Mouse (Mus musculus) CH12.LX (cell line): ENCODE results near the gene Dok4. TPM values are rescaled to one million over a fixed set of nuclear protein-coding genes. Genes with fewer than 3 reads are reported as not detected.

Experiments used
- DNase-seq: peaks from one replicate; pipeline ENCODE4 v3.0.0-alpha.2; 2013; ENCODE audit errors: extremely low read depth
- H3K27ac ChIP-seq: 2 replicates; pipeline ENCODE4 v1.5.1; 2012; ENCODE audit warnings: low read depth, mild to moderate bottlenecking, control low read depth, moderate library complexity; ENCODE audit not compliant: insufficient read depth
- H3K27me3 ChIP-seq: replicated peaks from 2 replicates; pipeline ENCODE3; 2012; ENCODE audit warnings: inconsistent platforms
- H3K36me3 ChIP-seq, 2 experiments: replicated peaks in 1 of 2; 2 replicates each; pipeline versions ENCODE3 to v1.6.1; 2012; ENCODE audit warnings: inconsistent platforms in 1 of 2, low read length in 1 of 2, mild to moderate bottlenecking in 1 of 2, mixed read lengths in 1 of 2, moderate library complexity in 1 of 2; ENCODE audit not compliant: control insufficient read depth in 1 of 2, insufficient read depth in 1 of 2
- H3K4me1 ChIP-seq, 2 experiments: 2 replicates each; pipeline ENCODE4 v1.6.1; 2012; ENCODE audit warnings: inconsistent platforms in 1 of 2, moderate library complexity in 1 of 2; ENCODE audit not compliant: insufficient read depth in 2 of 2, control insufficient read depth in 1 of 2
- H3K4me2 ChIP-seq: 2 replicates; pipeline ENCODE4 v1.6.1; 2012; ENCODE audit warnings: low read depth, mild to moderate bottlenecking, control low read depth; ENCODE audit not compliant: poor library complexity, insufficient read depth, severe bottlenecking
- H3K4me3 ChIP-seq, 3 experiments: fragments of 150-350 bp in 1 of 3; sonication (generic) in 1 of 3; replicated peaks in 1 of 3; 2 replicates each; pipeline versions ENCODE3 to v1.5.1; 2011 to 2012; ENCODE audit warnings: low read depth in 2 of 3, low read length in 2 of 3, mild to moderate bottlenecking in 2 of 3, moderate library complexity in 2 of 3, control low read depth in 1 of 3, improper control_type of control experiment in 1 of 3, inconsistent platforms in 1 of 3, mixed read lengths in 1 of 3; ENCODE audit not compliant: poor library complexity in 1 of 3
- H3K79me2 ChIP-seq: replicated peaks from 2 replicates; pipeline ENCODE4 v1.6.1; 2012; ENCODE audit warnings: mild to moderate bottlenecking, moderate library complexity; ENCODE audit not compliant: control insufficient read depth, poor library complexity, insufficient read depth, severe bottlenecking; ENCODE audit errors: extremely low read depth
- H3K9ac ChIP-seq: 2 replicates; pipeline ENCODE4 v1.6.1; 2012; ENCODE audit warnings: low read depth, mild to moderate bottlenecking, control low read depth, moderate library complexity; ENCODE audit not compliant: insufficient read depth
- H3K9me3 ChIP-seq: replicated peaks from 2 replicates; pipeline ENCODE3; 2012; ENCODE audit warnings: low read length, inconsistent platforms, mixed read lengths
- BHLHE40 ChIP-seq: IDR thresholded peaks from 2 replicates; pipeline ENCODE4 v1.6.1; 2011; ENCODE audit warnings: mild to moderate bottlenecking, low read depth, low read length, improper control_type of control experiment
- CTCF ChIP-seq, 2 experiments: IDR thresholded peaks in 1 of 2; conservative IDR thresholded peaks in 1 of 2; 2 replicates each; pipeline ENCODE4 v1.5.1; 2011 to 2012; ENCODE audit warnings: low read depth in 2 of 2, low read length in 2 of 2, improper control_type of control experiment in 1 of 2, inconsistent platforms in 1 of 2, mild to moderate bottlenecking in 1 of 2, moderate library complexity in 1 of 2
- E2F4 ChIP-seq: IDR thresholded peaks from 2 replicates; pipeline ENCODE4 v1.6.1; 2011; ENCODE audit warnings: low read depth, low read length, improper control_type of control experiment; ENCODE audit not compliant: insufficient replicate concordance
- EP300 ChIP-seq: IDR thresholded peaks from 2 replicates; pipeline ENCODE4 v1.6.1; 2011; ENCODE audit warnings: low read length, improper control_type of control experiment
- ETS1 ChIP-seq: conservative IDR thresholded peaks from 2 replicates; pipeline ENCODE4 v1.6.1; 2012; ENCODE audit warnings: low read depth, mild to moderate bottlenecking, inconsistent platforms, low read length, improper control_type of control experiment, moderate library complexity
- IRF4 ChIP-seq: IDR thresholded peaks from 2 replicates; pipeline ENCODE4 v1.6.1; 2014; ENCODE audit warnings: low read depth, mild to moderate bottlenecking, inconsistent platforms, low read length, improper control_type of control experiment
- MAFK ChIP-seq: IDR thresholded peaks from 2 replicates; pipeline ENCODE4 v1.6.1; 2011; ENCODE audit warnings: low read length, improper control_type of control experiment; ENCODE audit not compliant: insufficient replicate concordance
- MEF2A ChIP-seq: IDR thresholded peaks from 2 replicates; pipeline ENCODE4 v1.6.1; 2014; ENCODE audit warnings: low read depth, mild to moderate bottlenecking, inconsistent platforms, low read length, improper control_type of control experiment, borderline replicate concordance
- MYC ChIP-seq: IDR thresholded peaks from 2 replicates; pipeline ENCODE4 v1.6.1; 2011; ENCODE audit warnings: low read depth, mild to moderate bottlenecking, improper control_type of control experiment, low read length
- NELFE ChIP-seq: IDR thresholded peaks from 2 replicates; pipeline ENCODE4 v1.6.1; 2011; ENCODE audit warnings: low read depth, low read length, improper control_type of control experiment
- NRF1 ChIP-seq: IDR thresholded peaks from 2 replicates; pipeline ENCODE4 v1.6.1; 2014; ENCODE audit warnings: low read depth, mild to moderate bottlenecking, inconsistent platforms, low read length, improper control_type of control experiment, moderate library complexity
- POLR2AphosphoS2 ChIP-seq: IDR thresholded peaks from 2 replicates; pipeline ENCODE4 v1.6.1; 2011; ENCODE audit warnings: low read depth, low read length, improper control_type of control experiment
- RCOR1 ChIP-seq: conservative IDR thresholded peaks from 2 replicates; pipeline ENCODE4 v1.6.1; 2012; ENCODE audit warnings: low read depth, mild to moderate bottlenecking, inconsistent platforms, low read length, improper control_type of control experiment
- SMC3 ChIP-seq: IDR thresholded peaks from 2 replicates; pipeline ENCODE4 v1.6.1; 2011; ENCODE audit warnings: low read depth, low read length, improper control_type of control experiment
- TCF12 ChIP-seq: IDR thresholded peaks from 2 replicates; pipeline ENCODE4 v1.6.1; 2014; ENCODE audit warnings: low read depth, mild to moderate bottlenecking, inconsistent platforms, low read length, improper control_type of control experiment
- UBTF ChIP-seq: IDR thresholded peaks from 2 replicates; pipeline ENCODE4 v1.6.1; 2012; ENCODE audit warnings: low read depth, mild to moderate bottlenecking, inconsistent platforms, low read length, improper control_type of control experiment, moderate library complexity
- USF2 ChIP-seq: conservative IDR thresholded peaks from 2 replicates; pipeline ENCODE4 v1.6.1; 2011; ENCODE audit warnings: low read depth, low read length, improper control_type of control experiment
- ZC3H11A ChIP-seq: IDR thresholded peaks from 2 replicates; pipeline ENCODE4 v1.6.1; 2012; ENCODE audit warnings: low read depth, mild to moderate bottlenecking, inconsistent platforms, low read length, improper control_type of control experiment
- ZKSCAN1 ChIP-seq: IDR thresholded peaks from 2 replicates; pipeline ENCODE4 v1.6.1; 2012; ENCODE audit warnings: low read depth, inconsistent platforms, low read length, improper control_type of control experiment, borderline replicate concordance
- dilution Hi-C: fragments of 300-500 bp; cut with MboI; formaldehyde crosslinking; loops from 2 replicates; pipeline ENCODE4 v1.14.3; 2020; ENCODE audit warnings: low sequenced_read_pairs; ENCODE audit not compliant: extremely low pct_unique_long_range_greater_than_20kb, extremely low pct_ligation_motif_present
- in situ Hi-C: fragments of 300-500 bp; cut with MboI; formaldehyde crosslinking; loops from 3 replicates; pipeline ENCODE4 v1.14.3; 2019; ENCODE audit warnings: low sequenced_read_pairs, low pct_ligation_motif_present, low pct_unique_long_range_greater_than_20kb, mixed read lengths
- polyA plus RNA-seq: library from polyadenylated mRNA; unstranded; fragments of >175 nt; gene quantifications from 2 replicates; pipeline ENCODE4 v1.2.1, GENCODE M21; 2012; ENCODE audit warnings: low read depth; ENCODE audit not compliant: insufficient read length
- total RNA-seq, 2 experiments: library from RNA; depleted of rRNA; stranded (reverse); fragments of 300-350 nt in 1 of 2; fragments of >200 nt in 1 of 2; gene quantifications; 2 replicates each; pipeline ENCODE4 v1.2.3; 2012 to 2014

The Dok4 gene
- total and polyA plus RNA-seq, 3 experiments, result 1.9 to 2.3 (median 2.3) TPM

DNA sequence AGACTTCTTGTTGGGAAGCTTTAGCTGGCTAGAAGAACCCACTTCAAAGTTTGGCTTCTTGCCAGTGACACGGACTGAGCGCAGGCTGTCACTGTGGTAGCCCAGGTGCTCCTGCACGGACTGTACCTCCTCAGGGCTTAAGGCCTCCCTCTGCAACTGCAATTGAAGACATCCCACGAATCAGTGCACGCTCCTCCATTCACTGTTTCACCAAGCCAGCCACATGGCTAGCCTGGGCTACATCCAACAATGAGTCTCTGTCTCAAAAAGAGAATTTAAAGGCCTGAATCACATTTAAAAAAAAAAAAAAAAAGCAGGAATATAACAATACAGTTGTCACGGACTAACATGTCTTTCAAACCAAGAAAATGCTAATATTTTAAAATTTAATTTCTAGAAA is 47.8 kb downstream of the Dok4 start:
- Histone ChIP-seq H3K27ac (no peak overlapping the region), H3K79me2 (peaks cover 8% of the 10 kb centered on the region), H3K27me3 (no peaks in the 10 kb centered on the region), H3K4me3 (no peak overlapping the region), H3K4me1 (peaks cover 0 to 5% of the 10 kb centered on the region in 2 experiments; a peak in 1 of 4 replicates), H3K9me3 (peaks cover 3% of the 10 kb centered on the region), H3K36me3 (peaks cover 69 to 91% of the 10 kb centered on the region in 2 experiments), H3K9ac (no peak overlapping the region), H3K4me2 (no peak overlapping the region)
- TF ChIP-seq E2F4 (no peak), NELFE (no peak), TCF12 (no peak), ZKSCAN1 (no peak), RCOR1 (no peak)
- dilution Hi-C loops, result no loop called here
- in situ Hi-C loops, result no loop called here
- no peak for DNase-seq

DNA sequence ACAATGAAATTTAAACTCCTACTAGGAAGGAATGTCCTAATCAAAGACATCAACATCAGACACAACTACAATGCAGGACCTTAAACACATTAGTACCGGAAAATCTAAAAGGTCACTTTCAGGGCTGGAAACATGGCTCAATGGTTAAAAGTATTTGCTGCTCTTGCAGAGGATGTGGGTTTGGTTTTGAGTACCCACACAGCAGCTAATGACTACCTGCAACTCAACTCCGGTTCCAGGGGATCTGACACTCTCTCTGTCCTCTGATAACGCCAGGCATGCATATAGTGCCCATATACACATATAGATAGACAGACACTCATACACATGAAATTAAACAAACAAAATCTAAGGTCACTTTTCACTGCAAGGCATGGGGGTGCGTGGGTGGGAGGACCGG is 49.9 kb downstream of the Dok4 start:
- H3K36me3 ChIP-seq, result peaks cover 74 to 92% of the 10 kb centered on the region in 2 experiments
- H3K9me3 ChIP-seq, result peaks cover 3% of the 10 kb centered on the region
- no peak overlapping the region for H3K4me3 ChIP-seq
- H3K9ac ChIP-seq, result no peak overlapping the region
- TF ChIP-seq SMC3 (no peak), UBTF (no peak), TCF12 (no peak), EP300 (no peak), NRF1 (no peak), MAFK (no peak), MEF2A (no peak), POLR2AphosphoS2 (no peak), USF2 (no peak), NELFE (no peak), CTCF (conservative IDR thresholded peaks at IDR 0.05 in 1 of 2, IDR thresholded peaks at IDR 0.05 in 1 of 2; ENCODE audit: low read depth in 2 of 2, low read length in 2 of 2) (no peak), ETS1 (no peak), ZKSCAN1 (no peak), IRF4 (no peak), RCOR1 (no peak), MYC (no peak), ZC3H11A (no peak), BHLHE40 (no peak)
- no peak overlapping the region for H3K27ac ChIP-seq
- H3K4me1 ChIP-seq, result peaks cover 0 to 5% of the 10 kb centered on the region in 2 experiments; a peak in 1 of 4 replicates
- no peaks in the 10 kb centered on the region for H3K27me3 ChIP-seq
- DNase-seq, result no peak
- dilution Hi-C loops, result no loop called here
- H3K79me2 ChIP-seq, result no peaks in the 10 kb centered on the region; the same call in 1 of the 2 replicates
- no peak overlapping the region for H3K4me2 ChIP-seq
- in situ Hi-C loops, result no loop called here
